Mouse (Mus musculus): ENCODE measurements at regions not wholly inside any gene's neighbourhood (a gene's known extent, or its start where the extent isn't known, plus 50 kb on each side); places are given as distances from the start of the nearest gene placed in this dataset.

GRCm38 (mm10) chr19:14388539-14388938, 209.3 kb downstream of the Tle4 start:
- TF ChIP-seq CTCF (IDR thresholded peaks at IDR 0.05; ENCODE audit: low read depth) (no peak), EP300 (IDR thresholded peaks at IDR 0.05; ENCODE audit: low read depth) (no peak)

All from heart, postnatal 0 days (tissue).